Mouse (Mus musculus) thymus, adult 2 months (tissue): ENCODE measurements around the gene Smcr8.

ENCODE experiments used
- CTCF ChIP-seq: fragments of 200-500 bp; IDR thresholded peaks from 2 replicates; pipeline ENCODE4 v1.5.1; 2012; ENCODE audit warnings: mild to moderate bottlenecking, control low read depth, low read length, moderate library complexity, borderline replicate concordance; ENCODE audit not compliant: control insufficient read depth, poor library complexity, insufficient read depth; ENCODE audit errors: extremely low read depth
- POLR2A ChIP-seq: fragments of 200-500 bp; IDR thresholded peaks from 2 replicates; pipeline ENCODE4 v1.6.1; 2012; ENCODE audit warnings: mild to moderate bottlenecking, low read length, control low read depth, moderate library complexity; ENCODE audit not compliant: control insufficient read depth, poor library complexity, insufficient read depth; ENCODE audit errors: extremely low read depth

- no peak for TF ChIP-seq CTCF
- no peak for TF ChIP-seq POLR2A
Observed at GRCm38 (mm10) chr11:60769322-60769721, 8.0 kb upstream of the Smcr8 start.
